Mouse (Mus musculus): Measurements from ENCODE around the gene Dact2.

Dact2 gene

GRCm38 (mm10) chr17:14175704-14176103 lies 28.4 kb downstream of the Dact2 start:
- no peak for TF ChIP-seq NANOG (IDR thresholded peaks at IDR 0.05; ENCODE audit: borderline replicate concordance, low read length)
- no peak for TF ChIP-seq POU5F1 (IDR thresholded peaks at IDR 0.05; ENCODE audit: borderline replicate concordance, low read length)
- no peak for TF ChIP-seq CTCF (conservative IDR thresholded peaks at IDR 0.05; ENCODE audit: low read length)
- H3K9me3 ChIP-seq (ENCODE audit: low read length): no peaks in the 10 kb centered on the region
- no peak overlapping the region for H3K4me3 ChIP-seq (replicated peaks; ENCODE audit: low read length)
- peaks cover 82% of the 10 kb centered on the region for H3K4me1 ChIP-seq (replicated peaks; ENCODE audit: low read depth, low read length)
- H3K36me3 ChIP-seq (ENCODE audit: insufficient read depth, low read length): no peaks in the 10 kb centered on the region
- peaks cover 17% of the 10 kb centered on the region for H3K27me3 ChIP-seq (ENCODE audit: insufficient read depth, low read length)

DNA sequence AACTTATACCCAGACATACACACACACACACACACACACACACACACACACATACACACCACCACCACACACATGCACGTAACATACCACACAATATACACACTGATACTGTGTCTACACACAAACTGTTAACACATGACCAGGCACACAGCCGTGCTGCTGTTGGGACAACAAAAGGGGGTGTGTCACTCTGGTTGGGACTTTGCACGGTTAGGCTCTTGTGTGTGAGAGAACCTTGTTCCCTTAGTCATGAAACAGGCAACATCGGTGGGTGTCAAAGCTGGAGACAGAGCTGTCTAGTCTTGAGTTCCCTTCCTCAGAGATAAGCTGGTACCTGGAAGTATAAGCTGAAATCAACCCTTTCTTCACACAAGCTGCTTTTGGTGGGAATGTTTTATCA lies 29.1 kb downstream of the Dact2 start:
- TF ChIP-seq NANOG (IDR thresholded peaks at IDR 0.05; ENCODE audit: borderline replicate concordance, low read length) (no peak), POU5F1 (IDR thresholded peaks at IDR 0.05; ENCODE audit: borderline replicate concordance, low read length) (no peak), CTCF (conservative IDR thresholded peaks at IDR 0.05; ENCODE audit: low read length) (no peak)
- Histone ChIP-seq H3K4me1 (replicated peaks; ENCODE audit: low read depth, low read length) (peaks cover 89% of the 10 kb centered on the region), H3K9me3 (ENCODE audit: low read length) (no peaks in the 10 kb centered on the region), H3K4me3 (replicated peaks; ENCODE audit: low read length) (no peak overlapping the region), H3K36me3 (ENCODE audit: insufficient read depth, low read length) (no peaks in the 10 kb centered on the region), H3K27me3 (ENCODE audit: insufficient read depth, low read length) (peaks cover 17% of the 10 kb centered on the region)

DNA sequence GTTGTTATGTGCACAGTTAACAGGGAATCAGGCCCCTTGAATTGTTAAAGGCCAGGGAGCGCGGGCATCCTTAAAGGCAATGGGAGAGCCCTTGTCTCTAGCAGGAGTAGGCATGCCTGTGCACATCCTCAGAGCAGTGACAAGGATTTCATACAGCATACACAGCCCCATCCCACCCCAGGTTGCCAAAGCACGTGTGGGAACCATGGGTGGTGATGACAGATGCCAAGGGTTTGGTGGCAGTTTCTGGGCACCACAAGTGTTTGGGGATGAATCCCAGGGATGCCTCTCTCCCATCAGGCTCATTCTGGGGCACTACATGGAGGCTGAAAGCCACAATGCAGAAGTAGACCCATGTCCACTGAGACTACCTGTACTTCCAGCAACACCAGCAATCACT lies 29.7 kb downstream of the Dact2 start:
- no peaks in the 10 kb centered on the region for H3K36me3 ChIP-seq (ENCODE audit: insufficient read depth, low read length)
- H3K4me1 ChIP-seq (replicated peaks; ENCODE audit: low read depth, low read length): peaks cover 93% of the 10 kb centered on the region
- H3K4me3 ChIP-seq (replicated peaks; ENCODE audit: low read length): no peak overlapping the region
- H3K9me3 ChIP-seq (ENCODE audit: low read length): no peaks in the 10 kb centered on the region
- TF ChIP-seq CTCF (conservative IDR thresholded peaks at IDR 0.05; ENCODE audit: low read length) (no peak), NANOG (IDR thresholded peaks at IDR 0.05; ENCODE audit: borderline replicate concordance, low read length) (no peak), POU5F1 (IDR thresholded peaks at IDR 0.05; ENCODE audit: borderline replicate concordance, low read length) (no peak)
- H3K27me3 ChIP-seq (ENCODE audit: insufficient read depth, low read length): peaks cover 15% of the 10 kb centered on the region

DNA sequence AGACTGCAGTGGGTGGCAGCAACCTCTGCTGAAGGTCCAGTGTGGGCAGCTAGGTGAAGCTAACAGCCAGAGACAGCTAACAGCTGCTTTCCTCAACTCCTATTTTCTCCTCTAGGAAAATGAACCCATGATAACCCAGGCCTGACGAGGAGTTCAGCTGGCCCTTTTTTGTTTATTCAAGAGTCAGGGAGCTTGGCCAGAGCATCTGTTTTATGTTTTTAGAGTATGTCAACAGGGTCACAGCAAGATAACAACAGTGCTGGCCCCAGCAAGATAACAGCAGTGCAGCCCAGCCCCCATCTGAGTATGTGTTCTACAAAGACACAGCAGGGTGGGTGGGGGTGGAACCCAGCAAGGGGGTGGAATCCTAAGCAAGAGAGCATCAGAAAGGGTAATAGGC lies 30.6 kb downstream of the Dact2 start:
- Histone ChIP-seq H3K9me3 (ENCODE audit: low read length) (no peaks in the 10 kb centered on the region), H3K36me3 (ENCODE audit: insufficient read depth, low read length) (no peaks in the 10 kb centered on the region), H3K27me3 (ENCODE audit: insufficient read depth, low read length) (peaks cover 11% of the 10 kb centered on the region), H3K4me1 (replicated peaks; ENCODE audit: low read depth, low read length) (peaks cover 93% of the 10 kb centered on the region), H3K4me3 (replicated peaks; ENCODE audit: low read length) (no peak overlapping the region)
- TF ChIP-seq POU5F1 (IDR thresholded peaks at IDR 0.05; ENCODE audit: borderline replicate concordance, low read length): no peak
- no peak for TF ChIP-seq CTCF (conservative IDR thresholded peaks at IDR 0.05; ENCODE audit: low read length)
- no peak for TF ChIP-seq NANOG (IDR thresholded peaks at IDR 0.05; ENCODE audit: borderline replicate concordance, low read length)

- H3K9me3 ChIP-seq (ENCODE audit: low read length): no peaks in the 10 kb centered on the region
- H3K4me3 ChIP-seq (replicated peaks; ENCODE audit: low read length): no peak overlapping the region
- H3K36me3 ChIP-seq (ENCODE audit: insufficient read depth, low read length): no peaks in the 10 kb centered on the region
- TF ChIP-seq NANOG (IDR thresholded peaks at IDR 0.05; ENCODE audit: borderline replicate concordance, low read length) (no peak), POU5F1 (IDR thresholded peaks at IDR 0.05; ENCODE audit: borderline replicate concordance, low read length) (no peak), CTCF (conservative IDR thresholded peaks at IDR 0.05; ENCODE audit: low read length) (no peak)
- H3K27me3 ChIP-seq (ENCODE audit: insufficient read depth, low read length): peaks cover 6% of the 10 kb centered on the region; the same call in 1 of the 2 replicates
- peaks cover 93% of the 10 kb centered on the region for H3K4me1 ChIP-seq (replicated peaks; ENCODE audit: low read depth, low read length)
Measured at GRCm38 (mm10) chr17:14172731-14173130, 31.4 kb downstream of the Dact2 start.

GRCm38 (mm10) chr17:14172184-14172583 lies 31.9 kb downstream of the Dact2 start:
- Histone ChIP-seq H3K4me1 (replicated peaks; ENCODE audit: low read depth, low read length) (peaks cover 94% of the 10 kb centered on the region), H3K36me3 (ENCODE audit: insufficient read depth, low read length) (no peaks in the 10 kb centered on the region), H3K9me3 (ENCODE audit: low read length) (no peaks in the 10 kb centered on the region), H3K27me3 (ENCODE audit: insufficient read depth, low read length) (peaks cover 6% of the 10 kb centered on the region; the same call in 1 of the 2 replicates), H3K4me3 (replicated peaks; ENCODE audit: low read length) (no peak overlapping the region)
- TF ChIP-seq CTCF (conservative IDR thresholded peaks at IDR 0.05; ENCODE audit: low read length): no peak
- TF ChIP-seq NANOG (IDR thresholded peaks at IDR 0.05; ENCODE audit: borderline replicate concordance, low read length): no peak
- no peak for TF ChIP-seq POU5F1 (IDR thresholded peaks at IDR 0.05; ENCODE audit: borderline replicate concordance, low read length)

- Histone ChIP-seq H3K9me3 (ENCODE audit: low read length) (no peaks in the 10 kb centered on the region), H3K27me3 (ENCODE audit: insufficient read depth, low read length) (no peaks in the 10 kb centered on the region), H3K4me1 (replicated peaks; ENCODE audit: low read depth, low read length) (peaks cover 97% of the 10 kb centered on the region), H3K36me3 (ENCODE audit: insufficient read depth, low read length) (no peaks in the 10 kb centered on the region), H3K4me3 (replicated peaks; ENCODE audit: low read length) (no peak overlapping the region)
- TF ChIP-seq NANOG (IDR thresholded peaks at IDR 0.05; ENCODE audit: borderline replicate concordance, low read length) (no peak), POU5F1 (IDR thresholded peaks at IDR 0.05; ENCODE audit: borderline replicate concordance, low read length) (no peak), CTCF (conservative IDR thresholded peaks at IDR 0.05; ENCODE audit: low read length) (no peak)
Measured at GRCm38 (mm10) chr17:14170961-14171479, 33.1 kb downstream of the Dact2 start.

DNA sequence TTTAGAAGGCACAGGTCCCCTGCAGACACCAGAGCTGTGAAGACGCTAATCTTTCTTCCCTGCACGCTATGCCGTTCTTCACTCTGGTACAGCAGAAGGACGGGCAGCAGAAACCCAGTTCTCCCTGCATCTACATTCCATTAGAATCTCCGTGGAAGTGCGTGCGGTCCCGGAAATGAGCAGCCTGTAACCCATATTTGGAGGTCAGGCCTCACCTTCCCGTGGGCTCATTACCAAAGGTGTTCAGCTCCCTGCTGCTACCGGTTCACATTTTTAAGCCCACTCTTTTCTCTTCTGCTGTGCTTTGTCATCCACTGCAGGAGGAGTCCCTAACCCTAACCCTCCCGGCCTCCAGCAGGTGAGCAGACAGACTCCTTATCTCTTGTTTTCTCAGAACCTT lies 34.7 kb downstream of the Dact2 start:
- Histone ChIP-seq H3K4me3 (replicated peaks; ENCODE audit: low read length) (no peak overlapping the region), H3K4me1 (replicated peaks; ENCODE audit: low read depth, low read length) (peaks cover 99% of the 10 kb centered on the region), H3K36me3 (ENCODE audit: insufficient read depth, low read length) (no peaks in the 10 kb centered on the region), H3K27me3 (ENCODE audit: insufficient read depth, low read length) (no peaks in the 10 kb centered on the region), H3K9me3 (ENCODE audit: low read length) (no peaks in the 10 kb centered on the region)
- TF ChIP-seq CTCF (conservative IDR thresholded peaks at IDR 0.05; ENCODE audit: low read length): no peak
- TF ChIP-seq POU5F1 (IDR thresholded peaks at IDR 0.05; ENCODE audit: borderline replicate concordance, low read length): no peak
- TF ChIP-seq NANOG (IDR thresholded peaks at IDR 0.05; ENCODE audit: borderline replicate concordance, low read length): no peak

GRCm38 (mm10) chr17:14167594-14167993 lies 36.5 kb downstream of the Dact2 start:
- peaks cover 95% of the 10 kb centered on the region for H3K4me1 ChIP-seq (replicated peaks; ENCODE audit: low read depth, low read length)
- TF ChIP-seq POU5F1 (IDR thresholded peaks at IDR 0.05; ENCODE audit: borderline replicate concordance, low read length) (no peak), NANOG (IDR thresholded peaks at IDR 0.05; ENCODE audit: borderline replicate concordance, low read length) (no peak), CTCF (conservative IDR thresholded peaks at IDR 0.05; ENCODE audit: low read length) (no peak)
- no peaks in the 10 kb centered on the region for H3K36me3 ChIP-seq (ENCODE audit: insufficient read depth, low read length)
- no peaks in the 10 kb centered on the region for H3K9me3 ChIP-seq (ENCODE audit: low read length)
- H3K4me3 ChIP-seq (replicated peaks; ENCODE audit: low read length): no peak overlapping the region
- H3K27me3 ChIP-seq (ENCODE audit: insufficient read depth, low read length): peaks cover 8% of the 10 kb centered on the region

Measured in E14TG2a.4 (cell line).